Mouse (Mus musculus): ENCODE measurements around the gene Uqcr10. TPM values are rescaled to one million over a fixed set of nuclear protein-coding genes. Genes with fewer than 3 reads are reported as not detected.

Gene Uqcr10
- polyA plus RNA-seq, 1 experiment from 2014 or later: 487 TPM

GRCm38 (mm10) chr11:4703688-4704071 is 462 bp downstream of the Uqcr10 start:
- 6% methylated on average over 12 of the region's 12 CpGs for WGBS
- Histone ChIP-seq H3K4me3 (replicated peaks; ENCODE audit: low read length) (peak overlapping the region; percentile 88), H3K36me3 (ENCODE audit: control insufficient read depth, insufficient read depth) (0 out of 2 replicates have a peak, but pooled peaks cover 10% of the 10 kb centered on the region), H3K9ac (replicated peaks; ENCODE audit: low read depth, low read length) (peak overlapping the region; percentile 79), H3K27me3 (replicated peaks; ENCODE audit: control insufficient read depth, insufficient read depth, low read length) (no peaks in the 10 kb centered on the region), H3K4me1 (replicated peaks; ENCODE audit: control insufficient read depth, insufficient read depth, low read length) (peaks cover 20% of the 10 kb centered on the region), H3K4me2 (ENCODE audit: low read length) (peak overlapping the region; percentile 92), H3K9me3 (ENCODE audit: control insufficient read depth, low read length) (no peaks in the 10 kb centered on the region), H3K27ac (ENCODE audit: low read length) (peak overlapping the region; percentile 46)
- no peak; the same call in 1 of the 2 replicates for ATAC-seq

GRCm38 (mm10) chr11:4700726-4701125 is 3.4 kb downstream of the Uqcr10 start:
- H3K9me3 ChIP-seq (ENCODE audit: control insufficient read depth, low read length): no peaks in the 10 kb centered on the region
- WGBS: 91% methylated on average over 8 of the region's 8 CpGs
- H3K4me1 ChIP-seq (replicated peaks; ENCODE audit: control insufficient read depth, insufficient read depth, low read length): peaks cover 20% of the 10 kb centered on the region
- no peaks in the 10 kb centered on the region for H3K27me3 ChIP-seq (replicated peaks; ENCODE audit: control insufficient read depth, insufficient read depth, low read length)
- no peak overlapping the region for H3K4me2 ChIP-seq (ENCODE audit: low read length)
- H3K27ac ChIP-seq (ENCODE audit: low read length): no peak overlapping the region
- no peak for ATAC-seq
- H3K4me3 ChIP-seq (replicated peaks; ENCODE audit: low read length): no peak overlapping the region
- 0 out of 2 replicates have a peak, but pooled peaks cover 10% of the 10 kb centered on the region for H3K36me3 ChIP-seq (ENCODE audit: control insufficient read depth, insufficient read depth)
- no peak overlapping the region for H3K9ac ChIP-seq (replicated peaks; ENCODE audit: low read depth, low read length)

- H3K9ac ChIP-seq (replicated peaks; ENCODE audit: low read depth, low read length): no peak overlapping the region
- no peak overlapping the region for H3K27ac ChIP-seq (ENCODE audit: low read length)
- no peaks in the 10 kb centered on the region for H3K9me3 ChIP-seq (ENCODE audit: control insufficient read depth, low read length)
- 0 out of 2 replicates have a peak, but pooled peaks cover 1% of the 10 kb centered on the region for H3K4me1 ChIP-seq (replicated peaks; ENCODE audit: control insufficient read depth, insufficient read depth, low read length)
- no peak overlapping the region for H3K4me2 ChIP-seq (ENCODE audit: low read length)
- no peaks in the 10 kb centered on the region for H3K27me3 ChIP-seq (replicated peaks; ENCODE audit: control insufficient read depth, insufficient read depth, low read length)
- 0 out of 2 replicates have a peak, but pooled peaks cover 10% of the 10 kb centered on the region for H3K36me3 ChIP-seq (ENCODE audit: control insufficient read depth, insufficient read depth)
- 59% methylated on average over 7 of the region's 7 CpGs for WGBS
- H3K4me3 ChIP-seq (replicated peaks; ENCODE audit: low read length): no peak overlapping the region
- ATAC-seq: no peak
Observed at GRCm38 (mm10) chr11:4697043-4697983, 6.8 kb downstream of the Uqcr10 start.

DNA sequence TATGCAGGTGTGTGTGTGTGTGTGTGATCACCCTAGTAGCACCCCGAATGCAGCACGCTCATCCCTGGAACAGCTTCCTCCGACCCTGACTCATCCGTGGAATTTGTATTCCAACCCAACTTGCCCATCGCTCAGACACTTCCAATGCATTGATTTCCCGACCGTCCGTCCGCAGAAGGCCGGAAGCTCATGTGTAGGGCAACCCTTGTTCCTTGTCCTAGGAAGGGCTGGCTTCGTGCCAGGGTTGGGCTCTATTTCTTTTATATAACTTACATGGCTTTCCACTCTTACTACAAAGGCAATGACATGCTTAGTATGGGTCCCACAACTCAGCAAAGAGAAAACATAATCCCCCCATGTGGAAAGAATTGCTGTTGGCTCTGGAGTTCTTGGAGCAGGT is 12.0 kb downstream of the Uqcr10 start:
- Histone ChIP-seq H3K4me2 (ENCODE audit: low read length) (no peak overlapping the region), H3K9me3 (ENCODE audit: control insufficient read depth, low read length) (no peaks in the 10 kb centered on the region), H3K27me3 (replicated peaks; ENCODE audit: control insufficient read depth, insufficient read depth, low read length) (no peaks in the 10 kb centered on the region), H3K4me1 (replicated peaks; ENCODE audit: control insufficient read depth, insufficient read depth, low read length) (no peaks in the 10 kb centered on the region; the same call in 1 of the 2 replicates), H3K36me3 (ENCODE audit: control insufficient read depth, insufficient read depth) (no peaks in the 10 kb centered on the region), H3K4me3 (replicated peaks; ENCODE audit: low read length) (no peak overlapping the region), H3K27ac (ENCODE audit: low read length) (no peak overlapping the region), H3K9ac (replicated peaks; ENCODE audit: low read depth, low read length) (no peak overlapping the region)
- ATAC-seq: no peak
- 88% methylated on average over 11 of the region's 11 CpGs for WGBS

DNA sequence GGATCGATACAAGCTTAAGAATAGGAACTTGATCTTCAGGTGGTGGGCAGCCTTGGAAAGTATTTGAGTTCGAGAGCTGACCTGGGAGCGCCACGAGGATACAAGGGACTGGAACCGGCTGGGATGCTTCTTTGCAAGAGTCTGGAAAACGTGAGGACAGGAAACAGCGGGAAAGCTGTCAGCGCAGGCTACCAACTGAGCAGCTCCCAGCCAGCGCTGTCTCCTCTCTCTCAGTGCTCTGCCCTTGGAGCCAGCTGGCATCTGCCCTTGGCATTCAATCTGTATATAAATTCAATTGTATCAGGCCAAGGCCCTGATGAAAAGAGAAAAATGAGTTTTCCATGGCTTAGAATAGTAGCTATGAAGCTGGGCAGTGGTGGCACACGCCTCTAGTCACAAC is 12.9 kb downstream of the Uqcr10 start:
- Histone ChIP-seq H3K9ac (replicated peaks; ENCODE audit: low read depth, low read length) (no peak overlapping the region), H3K36me3 (ENCODE audit: control insufficient read depth, insufficient read depth) (no peaks in the 10 kb centered on the region), H3K4me3 (replicated peaks; ENCODE audit: low read length) (no peak overlapping the region), H3K27me3 (replicated peaks; ENCODE audit: control insufficient read depth, insufficient read depth, low read length) (no peaks in the 10 kb centered on the region), H3K27ac (ENCODE audit: low read length) (no peak overlapping the region), H3K4me1 (replicated peaks; ENCODE audit: control insufficient read depth, insufficient read depth, low read length) (no peaks in the 10 kb centered on the region; the same call in 1 of the 2 replicates), H3K4me2 (ENCODE audit: low read length) (no peak overlapping the region), H3K9me3 (ENCODE audit: control insufficient read depth, low read length) (no peaks in the 10 kb centered on the region)
- WGBS: 56% methylated on average over 10 of the region's 10 CpGs
- no peak for ATAC-seq

GRCm38 (mm10) chr11:4690353-4690752 is 13.8 kb downstream of the Uqcr10 start:
- Histone ChIP-seq H3K9me3 (ENCODE audit: control insufficient read depth, low read length) (no peaks in the 10 kb centered on the region), H3K4me2 (ENCODE audit: low read length) (no peak overlapping the region), H3K27me3 (replicated peaks; ENCODE audit: control insufficient read depth, insufficient read depth, low read length) (no peaks in the 10 kb centered on the region), H3K9ac (replicated peaks; ENCODE audit: low read depth, low read length) (no peak overlapping the region), H3K27ac (ENCODE audit: low read length) (no peak overlapping the region), H3K4me3 (replicated peaks; ENCODE audit: low read length) (no peak overlapping the region), H3K4me1 (replicated peaks; ENCODE audit: control insufficient read depth, insufficient read depth, low read length) (no peaks in the 10 kb centered on the region; the same call in 1 of the 2 replicates), H3K36me3 (ENCODE audit: control insufficient read depth, insufficient read depth) (no peaks in the 10 kb centered on the region)
- no peak for ATAC-seq
- 77% methylated on average over 7 of the region's 7 CpGs for WGBS

- 69% methylated on average over 11 of the region's 11 CpGs for WGBS
- no peak overlapping the region for H3K27ac ChIP-seq (ENCODE audit: low read length)
- no peak overlapping the region for H3K4me2 ChIP-seq (ENCODE audit: low read length)
- H3K4me1 ChIP-seq (replicated peaks; ENCODE audit: control insufficient read depth, insufficient read depth, low read length): no peaks in the 10 kb centered on the region; the same call in 1 of the 2 replicates
- no peak for ATAC-seq
- no peaks in the 10 kb centered on the region for H3K36me3 ChIP-seq (ENCODE audit: control insufficient read depth, insufficient read depth)
- no peaks in the 10 kb centered on the region for H3K27me3 ChIP-seq (replicated peaks; ENCODE audit: control insufficient read depth, insufficient read depth, low read length)
- no peak overlapping the region for H3K9ac ChIP-seq (replicated peaks; ENCODE audit: low read depth, low read length)
- H3K4me3 ChIP-seq (replicated peaks; ENCODE audit: low read length): no peak overlapping the region
- no peaks in the 10 kb centered on the region for H3K9me3 ChIP-seq (ENCODE audit: control insufficient read depth, low read length)
Observed at GRCm38 (mm10) chr11:4688632-4689380, 15.3 kb downstream of the Uqcr10 start.

GRCm38 (mm10) chr11:4687874-4688273 is 16.3 kb downstream of the Uqcr10 start:
- ATAC-seq: no peak
- no peaks in the 10 kb centered on the region; the same call in 1 of the 2 replicates for H3K4me1 ChIP-seq (replicated peaks; ENCODE audit: control insufficient read depth, insufficient read depth, low read length)
- H3K27me3 ChIP-seq (replicated peaks; ENCODE audit: control insufficient read depth, insufficient read depth, low read length): no peaks in the 10 kb centered on the region
- H3K36me3 ChIP-seq (ENCODE audit: control insufficient read depth, insufficient read depth): peaks cover 6% of the 10 kb centered on the region
- no peak overlapping the region for H3K4me2 ChIP-seq (ENCODE audit: low read length)
- no peaks in the 10 kb centered on the region for H3K9me3 ChIP-seq (ENCODE audit: control insufficient read depth, low read length)
- 82% methylated on average over 3 of the region's 3 CpGs for WGBS
- no peak overlapping the region for H3K4me3 ChIP-seq (replicated peaks; ENCODE audit: low read length)
- no peak overlapping the region for H3K27ac ChIP-seq (ENCODE audit: low read length)
- H3K9ac ChIP-seq (replicated peaks; ENCODE audit: low read depth, low read length): no peak overlapping the region

GRCm38 (mm10) chr11:4687027-4687426 is 17.1 kb downstream of the Uqcr10 start:
- Histone ChIP-seq H3K9ac (replicated peaks; ENCODE audit: low read depth, low read length) (no peak overlapping the region), H3K4me2 (ENCODE audit: low read length) (no peak overlapping the region), H3K36me3 (ENCODE audit: control insufficient read depth, insufficient read depth) (peaks cover 8% of the 10 kb centered on the region), H3K27ac (ENCODE audit: low read length) (no peak overlapping the region), H3K4me1 (replicated peaks; ENCODE audit: control insufficient read depth, insufficient read depth, low read length) (no peaks in the 10 kb centered on the region; the same call in 1 of the 2 replicates), H3K9me3 (ENCODE audit: control insufficient read depth, low read length) (no peaks in the 10 kb centered on the region), H3K27me3 (replicated peaks; ENCODE audit: control insufficient read depth, insufficient read depth, low read length) (no peaks in the 10 kb centered on the region), H3K4me3 (replicated peaks; ENCODE audit: low read length) (no peak overlapping the region)
- 83% methylated on average over 3 of the region's 3 CpGs for WGBS
- no peak for ATAC-seq

All from forebrain, embryonic 16.5 days (tissue).